Mouse (Mus musculus) ovary, postnatal 14 days (tissue): ENCODE measurements at regions not wholly inside any gene's neighbourhood (a gene's known extent, or its start where the extent isn't known, plus 50 kb on each side); places are given as distances from the start of the nearest gene placed in this dataset.

Experiments used
- DNase-seq: peaks from one replicate; pipeline ENCODE4 v3.0.0; 2022; ENCODE audit warnings: low spot score

DNA sequence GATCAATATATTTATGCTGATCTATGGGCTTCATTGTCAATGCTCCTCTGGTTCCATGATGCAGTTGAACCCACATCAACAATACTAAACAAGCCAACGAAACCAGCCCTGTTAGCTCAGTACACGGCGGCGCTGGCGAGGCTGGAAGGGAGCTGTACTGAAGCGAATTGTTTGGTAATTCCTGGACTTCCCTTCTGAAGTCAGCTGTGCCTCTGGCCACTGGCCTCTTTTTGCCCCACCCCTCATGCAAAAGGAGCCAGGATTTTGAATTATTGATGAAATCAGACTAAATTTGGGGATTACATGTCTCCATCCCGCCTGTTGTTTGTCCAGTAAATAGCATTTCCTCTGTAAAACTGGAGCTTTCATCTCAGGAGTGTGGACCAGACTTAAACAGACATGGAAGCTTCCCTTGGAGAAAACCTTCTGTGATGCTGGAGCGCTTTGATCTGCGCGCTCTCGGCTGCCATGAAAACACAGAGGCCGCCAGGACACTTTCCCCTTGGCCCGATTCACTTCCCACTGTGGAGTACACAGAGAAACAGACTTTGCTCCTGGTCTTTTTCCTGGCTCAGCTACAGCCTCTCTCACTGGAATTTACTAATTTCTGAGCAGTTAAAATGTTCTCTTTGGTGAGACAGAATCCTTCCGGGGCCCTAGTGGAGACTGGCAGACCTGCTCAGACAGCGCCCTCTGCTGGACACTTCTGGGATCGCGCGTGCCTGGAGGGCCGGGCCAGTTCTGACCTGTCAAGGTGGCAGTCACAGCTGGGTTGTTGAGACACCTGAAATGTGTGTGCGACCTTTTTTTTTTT is 412.9 kb upstream of the Gm6657 start:
- DNase-seq: peak; percentile 93

- DNase-seq: no peak
Measured at GRCm38 (mm10) chr12:77783909-77784308, 410.1 kb upstream of the Gm6657 start.

- no peak for DNase-seq
Measured at GRCm38 (mm10) chr12:77785647-77786046, 408.4 kb upstream of the Gm6657 start.

DNA sequence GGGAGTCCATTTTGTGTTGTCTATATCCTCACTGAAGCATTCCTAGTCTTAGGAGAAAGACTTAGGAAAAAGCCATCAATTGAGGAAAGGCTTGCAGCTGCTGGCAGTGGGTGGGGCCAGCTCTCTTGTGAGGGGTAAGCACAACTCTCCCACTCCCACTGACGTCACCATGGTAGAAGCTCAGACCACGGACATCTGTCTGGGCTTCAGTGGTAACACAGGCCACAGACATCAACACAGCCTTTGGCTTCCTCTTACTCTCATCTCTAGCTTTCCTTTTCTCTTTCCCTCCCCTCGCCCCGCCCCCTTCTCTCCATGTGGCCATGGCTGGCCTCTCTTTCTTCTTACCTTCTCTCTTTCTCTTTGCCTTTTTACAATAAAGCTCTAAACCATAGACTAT is 407.4 kb upstream of the Gm6657 start:
- DNase-seq: no peak

- DNase-seq: no peak
Measured at GRCm38 (mm10) chr12:77788273-77788672, 405.8 kb upstream of the Gm6657 start.

- DNase-seq: no peak
Measured at GRCm38 (mm10) chr12:77789427-77789826, 404.6 kb upstream of the Gm6657 start.

- no peak for DNase-seq
Measured at GRCm38 (mm10) chr12:77789871-77790270, 404.2 kb upstream of the Gm6657 start.

DNA sequence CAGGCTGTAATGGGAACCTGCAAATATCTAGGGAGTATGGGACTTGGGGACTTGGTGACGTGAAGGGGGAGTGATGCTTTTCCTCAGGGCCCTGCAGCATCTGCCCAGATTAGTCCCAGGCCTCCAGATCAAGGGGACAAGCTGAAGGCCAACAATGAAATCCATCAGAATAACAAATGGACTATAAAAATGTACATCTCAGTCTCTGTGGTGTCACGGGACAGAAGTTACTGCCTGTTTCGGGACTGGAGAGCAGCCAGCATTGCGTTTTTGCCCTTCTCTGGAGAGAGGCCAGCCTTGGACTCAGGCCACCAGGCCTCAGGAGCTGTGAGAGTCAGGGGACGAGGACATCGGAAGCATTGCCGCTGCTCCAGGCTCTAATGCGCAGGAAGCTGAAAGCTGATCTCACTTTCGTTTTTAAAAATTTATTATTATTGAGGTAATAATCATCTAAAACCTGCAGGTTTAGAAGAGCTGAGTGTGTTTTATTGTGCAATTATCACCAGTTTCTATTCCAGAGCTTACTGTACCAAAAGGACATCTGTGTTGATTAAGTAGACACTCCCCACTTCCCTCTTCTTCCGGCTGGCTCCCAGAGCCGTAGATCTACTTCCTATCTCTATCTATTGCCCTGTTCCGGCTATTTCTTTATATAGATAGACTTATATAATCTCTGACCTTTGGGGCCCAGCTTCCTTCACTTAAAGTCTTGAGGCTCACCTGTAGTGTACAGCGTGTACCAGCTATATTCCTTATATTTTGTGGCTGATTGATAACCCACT is 403.0 kb upstream of the Gm6657 start:
- peak; percentile 23 for DNase-seq

- no peak for DNase-seq
Measured at GRCm38 (mm10) chr12:77798516-77798915, 395.5 kb upstream of the Gm6657 start.

DNA sequence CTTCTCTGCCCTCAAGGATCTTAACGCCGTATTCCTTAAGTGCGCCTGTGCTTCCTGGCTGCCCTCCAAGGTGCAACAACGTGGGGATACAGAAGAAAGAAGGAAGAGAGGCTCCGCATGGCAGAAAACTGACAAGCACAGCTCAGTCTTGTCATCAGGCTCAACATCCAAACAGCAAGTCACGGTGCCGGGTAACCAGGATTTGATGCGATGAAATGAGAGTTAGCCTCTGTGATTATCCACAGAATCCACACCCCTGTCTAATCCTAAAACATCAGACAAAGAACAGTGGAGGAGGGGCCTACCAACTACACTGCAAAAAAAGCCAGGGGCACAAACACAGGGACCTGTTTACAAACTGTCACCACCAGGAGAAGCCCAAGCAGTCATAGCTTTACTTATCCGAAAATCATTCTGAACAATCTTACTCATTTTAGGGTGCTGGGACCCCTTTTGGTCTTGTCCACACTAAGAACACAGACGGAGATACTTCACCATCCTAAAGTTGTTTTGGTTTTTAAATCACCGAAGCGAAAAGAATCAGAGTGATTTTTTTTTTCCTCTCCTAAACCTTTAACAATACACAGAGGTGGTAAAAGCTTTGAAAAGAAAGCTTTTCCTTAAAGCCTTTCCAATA is 394.8 kb upstream of the Gm6657 start:
- DNase-seq: no peak

DNA sequence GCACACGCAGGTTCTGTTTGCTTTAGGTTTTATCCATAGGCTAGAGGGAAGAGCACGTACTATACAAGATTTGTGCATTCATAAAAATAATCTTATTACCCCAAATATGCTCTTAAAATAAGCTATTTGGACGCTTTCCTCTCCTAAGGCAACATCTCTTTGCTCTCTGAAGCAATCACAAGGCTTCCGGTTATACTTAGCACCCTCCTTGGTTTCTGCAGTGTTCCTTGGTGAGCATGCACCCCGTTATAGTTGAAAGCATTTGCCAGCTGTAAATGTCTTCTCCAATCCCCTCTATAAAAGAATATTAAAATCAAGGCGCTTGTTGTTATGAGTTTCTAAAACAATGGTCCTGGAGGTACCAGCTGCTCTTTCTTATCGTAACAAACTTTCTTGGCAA is 386.4 kb upstream of the Gm6657 start:
- DNase-seq: no peak

DNA sequence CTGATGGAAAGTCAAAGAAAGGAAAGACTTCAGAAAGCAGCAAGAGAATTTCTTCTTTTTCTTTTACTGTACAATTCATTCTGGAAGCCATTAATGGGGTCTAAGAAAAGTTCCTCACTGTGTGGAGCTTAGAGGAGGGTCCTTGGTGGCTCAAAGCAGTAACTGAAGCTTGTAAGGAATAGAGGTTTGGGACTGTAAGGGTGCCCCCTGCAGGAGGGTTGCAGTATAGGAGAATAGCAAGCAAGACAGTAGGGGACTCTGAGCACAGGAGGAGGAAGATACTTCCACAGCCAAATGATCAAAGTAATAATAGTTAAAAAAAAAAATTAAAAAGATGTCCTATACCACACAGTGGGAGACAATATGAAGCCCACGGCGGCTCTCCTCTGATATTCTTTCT is 382.8 kb upstream of the Gm6657 start:
- DNase-seq: no peak

GRCm38 (mm10) chr12:77819456-77819855 is 374.6 kb upstream of the Gm6657 start:
- DNase-seq: no peak

- DNase-seq: no peak
Measured at GRCm38 (mm10) chr12:77823381-77824030, 370.5 kb upstream of the Gm6657 start.

DNA sequence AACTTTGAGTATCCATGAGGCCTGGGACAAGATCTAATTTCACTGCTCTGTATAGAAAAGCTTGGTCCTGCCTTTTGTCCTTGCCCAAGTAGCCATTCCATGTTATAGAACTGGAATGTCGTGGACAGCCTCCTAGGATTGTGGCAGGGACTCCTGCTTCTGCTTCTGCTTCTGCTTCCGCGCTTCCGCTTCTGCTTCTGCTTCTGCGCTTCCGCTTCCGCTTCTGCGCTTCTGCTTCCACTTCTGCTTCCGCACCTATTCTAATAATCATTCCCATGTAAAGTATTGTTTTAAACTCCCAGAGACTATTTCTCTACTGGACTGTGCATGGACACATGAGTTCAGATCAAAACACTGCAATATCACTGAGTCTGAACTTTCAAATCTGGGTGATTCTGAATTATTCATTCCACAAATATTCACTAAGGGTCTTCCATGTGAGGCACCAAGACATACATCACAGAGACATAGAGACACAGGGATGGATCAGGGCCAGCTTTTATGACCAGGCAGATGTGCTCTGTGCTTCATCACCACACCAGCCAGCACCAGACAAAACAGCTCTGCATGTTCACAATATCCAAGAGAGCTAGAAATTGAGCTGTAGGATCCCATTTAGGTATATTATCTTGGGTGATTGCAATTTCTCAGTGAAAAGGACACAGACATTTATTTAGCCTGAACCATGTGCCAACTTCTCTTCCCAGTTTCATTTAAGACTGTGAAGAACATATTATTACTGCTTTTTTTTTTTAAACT is 360.5 kb upstream of the Gm6657 start:
- no peak for DNase-seq

GRCm38 (mm10) chr12:77834891-77835290 is 359.2 kb upstream of the Gm6657 start:
- DNase-seq: no peak

DNA sequence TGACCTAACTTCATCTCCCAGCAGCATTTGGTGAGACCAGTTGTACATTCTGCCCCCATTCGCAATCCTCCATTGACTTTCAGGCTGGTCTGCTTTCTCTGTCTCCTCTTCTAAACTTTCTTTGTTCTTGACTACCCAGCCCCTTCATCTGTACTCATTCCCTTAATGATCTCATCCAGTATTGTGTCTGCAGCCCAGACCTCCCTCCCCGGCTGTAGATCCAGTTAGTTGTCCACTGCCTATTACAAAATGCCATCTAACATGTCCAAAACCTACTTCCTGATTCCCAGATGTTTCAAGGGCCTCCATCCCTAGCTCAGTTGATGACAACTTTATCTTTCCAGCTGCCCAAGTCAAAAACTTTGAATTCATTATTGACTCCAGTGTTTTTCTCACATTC is 357.8 kb upstream of the Gm6657 start:
- DNase-seq: no peak

DNA sequence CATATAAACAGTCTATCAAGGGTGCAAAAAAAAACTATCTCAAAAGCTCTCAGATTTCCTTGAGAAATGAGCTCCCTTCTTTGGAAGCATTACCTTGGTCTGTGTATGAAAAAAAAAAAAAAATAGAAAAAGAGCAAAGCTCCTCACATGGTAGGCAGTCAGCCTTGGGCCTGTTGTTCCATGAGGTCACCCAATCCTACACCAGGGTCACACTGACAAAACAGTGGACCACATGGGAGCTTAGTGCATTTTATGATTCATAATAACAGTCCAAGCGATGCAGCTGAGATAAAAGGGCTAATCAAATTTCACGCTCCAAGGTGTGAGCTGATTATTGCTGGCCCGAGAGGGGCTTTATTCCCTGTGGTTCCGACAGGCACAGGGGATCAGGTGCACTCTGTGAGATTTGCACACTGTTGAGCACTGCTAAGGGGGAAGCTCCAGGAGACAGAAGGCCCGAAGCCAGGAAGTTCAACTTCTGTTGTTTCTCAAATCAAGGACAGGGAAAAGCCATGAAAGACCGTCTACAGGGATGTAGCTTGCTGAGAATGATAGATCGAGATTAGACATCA is 352.1 kb upstream of the Gm6657 start:
- DNase-seq: no peak

DNA sequence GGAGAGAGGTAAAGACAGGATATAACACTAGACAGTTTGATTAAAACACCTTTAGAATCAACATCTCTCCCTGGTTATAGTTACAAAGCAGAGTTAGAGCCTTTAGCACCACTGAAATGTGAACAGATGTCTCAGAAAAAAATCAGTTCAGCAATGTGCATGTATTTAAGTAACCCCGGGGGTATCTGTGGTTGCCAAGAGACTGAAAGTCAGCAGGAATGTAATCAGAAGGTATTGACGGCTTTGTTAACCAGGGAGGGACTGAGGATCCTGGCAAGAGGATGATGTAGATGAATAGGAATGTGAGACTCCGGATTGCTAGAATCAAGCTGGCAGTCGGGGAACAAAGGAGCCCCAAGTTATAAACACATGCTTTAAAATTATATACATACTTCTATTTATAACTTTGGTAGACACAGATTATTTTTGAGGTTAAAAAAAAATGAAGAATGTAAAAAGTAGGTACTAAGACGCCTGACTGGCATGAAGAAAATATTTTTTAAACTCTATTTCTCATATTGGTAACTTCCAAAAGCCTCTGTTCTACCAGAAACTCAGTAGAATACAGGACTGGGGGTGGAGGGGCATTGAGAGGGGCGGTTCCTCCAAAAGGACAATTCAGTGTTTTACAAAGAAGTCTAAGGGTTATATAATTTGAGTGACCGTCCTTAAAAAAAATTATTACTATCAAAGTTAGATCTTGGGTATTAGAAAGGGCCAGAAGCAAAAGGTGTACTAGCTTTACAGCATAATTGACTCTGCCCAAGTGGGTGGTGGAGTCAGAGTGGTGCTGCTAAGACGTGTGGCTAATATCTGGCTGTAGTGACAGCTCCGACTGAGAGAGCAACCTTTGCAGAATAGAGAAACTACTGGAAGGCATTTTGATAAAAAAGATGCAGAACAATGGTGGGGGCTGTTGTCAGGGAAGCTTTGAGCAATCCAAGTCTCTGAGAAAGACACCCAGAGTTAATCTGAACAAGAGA is 341.2 kb upstream of the Gm6657 start:
- no peak for DNase-seq
